ENCODE assay signal across 8 mouse cellular contexts in genomic region chr16:95658836-95659430, GRCm38 (mm10). TPM values are rescaled to one million over a fixed set of nuclear protein-coding genes. Genes with fewer than 3 reads are reported as not detected.
DNase-seq lines count a peak whose midpoint lies in the region; ATAC-seq and TF ChIP-seq lines count a peak whose summit lies in the region.

No protein-coding gene starts in this region.

- H3K9ac ChIP-seq in ES-E14 (ENCODE audit: insufficient read depth, low read depth, low read length, poor library complexity, severe bottlenecking) = no peak overlapping the region
- no peak overlapping the region for H3K9ac ChIP-seq in liver, embryonic 12.5 days

- no peaks in the 10 kb centered on the region; a peak in 1 of 4 replicates for H3K4me1 ChIP-seq in ES-E14 (ENCODE audit: control insufficient read depth in 2 of 2, insufficient read depth in 2 of 2, low read length in 2 of 2, poor library complexity in 1 of 2)
- H3K4me1 ChIP-seq in liver, embryonic 12.5 days = no peaks in the 10 kb centered on the region

- 50% methylated on average over 5 of the region's 5 CpGs for WGBS in liver, embryonic 12.5 days (ENCODE audit: insufficient replicate concordance)

- H3K27ac ChIP-seq in ES-E14 (ENCODE audit: insufficient read depth, low read depth, low read length, poor library complexity, severe bottlenecking) = no peak overlapping the region
- H3K27ac ChIP-seq in liver, embryonic 12.5 days = no peak overlapping the region

- in situ Hi-C loops in ES-E14 (cut with MboI; ENCODE audit: low sequenced_read_pairs in 2 of 2, unreplicated experiment in 2 of 2) = loop anchor here in 1 of 2 experiments (10.0 kb wide), 1 partner anchor 286 kb away; no protein-coding TSS in a partner anchor

- H3K36me3 ChIP-seq in ES-E14 (ENCODE audit: control insufficient read depth, insufficient read depth, low read length, poor library complexity, severe bottlenecking) = no peaks in the 10 kb centered on the region
- H3K36me3 ChIP-seq in liver, embryonic 12.5 days = no peaks in the 10 kb centered on the region

- H3K9me3 ChIP-seq in ES-E14 (ENCODE audit: control insufficient read depth, insufficient read depth, low read depth, low read length) = no peaks in the 10 kb centered on the region
- peaks cover 7% of the 10 kb centered on the region for H3K9me3 ChIP-seq in liver, embryonic 12.5 days (replicated peaks)

- intact Hi-C loops in heart, postnatal 14 days (cut with DNase I) = loop anchor here (2.0 kb wide), 1 partner anchor 42 kb away; no protein-coding TSS in a partner anchor

- no peak overlapping the region for H3K4me2 ChIP-seq in liver, embryonic 12.5 days

- no peaks in the 10 kb centered on the region; the same call in 1 of the 2 replicates for H3K27me3 ChIP-seq in liver, embryonic 12.5 days (replicated peaks)

- ATAC-seq in liver, embryonic 12.5 days = 0 out of 2 replicates have a peak, but pooled peaks have one; percentile 13
- ATAC-seq in activated CD4-positive, CD25-positive, alpha-beta regulatory T cell, adult 4 months = no peak

- no peak overlapping the region for H3K4me3 ChIP-seq in ES-E14 (ENCODE audit: insufficient read depth in 1 of 2, low read depth in 1 of 2, low read length in 2 of 2, poor library complexity in 1 of 2, severe bottlenecking in 1 of 2)
- no peak overlapping the region for H3K4me3 ChIP-seq in liver, embryonic 12.5 days

- peak; percentile 23 for DNase-seq in layer of hippocampus, adult 11-12 months (ENCODE audit: low spot score)
- DNase-seq in layer of hippocampus, postnatal 14 days (ENCODE audit: low spot score in 2 of 2) = no peak
- peak; percentile 71 for DNase-seq in ES-E14 (ENCODE audit: low read depth, low spot score)
- DNase-seq in cerebellum, adult 8-10 months = peak; percentile 30
- peak; percentile 73 to 79 for DNase-seq in heart, postnatal 14 days
- DNase-seq in spleen, postnatal 10 days (ENCODE audit: low spot score in 2 of 2) = peak; percentile 62 to 80

TF ChIP-seq in ES-E14, 5 proteins besides CTCF, POLR2A, EP300 and RAD21:
- no peak for TF ChIP-seq ZC3H11A (IDR thresholded peaks at IDR 0.05; ENCODE audit: borderline replicate concordance, low read depth, low read length)
- no peak for TF ChIP-seq MAFK (IDR thresholded peaks at IDR 0.05; ENCODE audit: insufficient read depth, low read depth, low read length)
- no peak for TF ChIP-seq HCFC1 (IDR thresholded peaks at IDR 0.05; ENCODE audit: borderline replicate concordance, insufficient read depth, low read length)
- TF ChIP-seq ZNF384 (IDR thresholded peaks at IDR 0.05; ENCODE audit: low read depth, low read length) = no peak
- no peak for TF ChIP-seq CHD2 (IDR thresholded peaks at IDR 0.05; ENCODE audit: low read depth, low read length)

RNA-seq across cellular contexts. Expression of gene Ets2, which starts 42.9 kb away (rescaled TPM):
- total RNA-seq in layer of hippocampus, postnatal 14 days (2021) = 10 to 100 TPM; 42.9 to 49.5 TPM
- 12.8 and 16.2 TPM in 2 replicates for total RNA-seq in ES-E14 (2012; rRNA removed)
- total RNA-seq in heart, postnatal 14 days (2021) = 100 to 1,000 TPM in 1 of 2 experiments, 10 to 100 TPM in 1; 100.0 to 103 TPM
- polyA plus RNA-seq in liver, embryonic 12.5 days (2016; fragmentation: Nextera tagmentation; extraction: Ambion mirVana) = 18.6 and 19.7 TPM in 2 replicates
- 1 to 10 TPM; 4.2 to 4.3 TPM for polyA plus RNA-seq in activated CD4-positive, CD25-positive, alpha-beta regulatory T cell, adult 4 months (2017; shearing (Covaris generic))

Comparison
In these comparisons a context has a peak if more than half of its experiments do, and no peak if none do; other contexts are left out.
1. DNase-seq: peak in layer of hippocampus, adult 11-12 months (single experiment), ES-E14 (single experiment), cerebellum, adult 8-10 months (single experiment), heart, postnatal 14 days (2 of 2) and spleen, postnatal 10 days (2 of 2); none in layer of hippocampus, postnatal 14 days (0 of 2).